Mouse (Mus musculus) telencephalon, adult 2 months (tissue): ENCODE results near the gene Rbm38.

ENCODE experiments used
- DNase-seq: peaks from one replicate; pipeline ENCODE4 v3.0.0-alpha.2; 2011; ENCODE audit warnings: low read depth, low spot score

Gene Rbm38

GRCm38 (mm10) chr2:173058263-173058662 is 38.0 kb downstream of the Rbm38 start:
- DNase-seq = no peak

GRCm38 (mm10) chr2:173060450-173060849 is 40.2 kb downstream of the Rbm38 start:
- DNase-seq = no peak

- peak; percentile 4 for DNase-seq
These were observed 41.4 kb downstream of the Rbm38 start for GRCm38 (mm10) chr2:173061443-173062351.

- no peak for DNase-seq
These were observed 42.9 kb downstream of the Rbm38 start for GRCm38 (mm10) chr2:173063219-173063618.

GRCm38 (mm10) chr2:173064864-173065263 is 44.6 kb downstream of the Rbm38 start:
- DNase-seq = no peak

GRCm38 (mm10) chr2:173072948-173073347 is 52.6 kb downstream of the Rbm38 start:
- no peak for DNase-seq

GRCm38 (mm10) chr2:173073666-173074065 is 53.4 kb downstream of the Rbm38 start:
- no peak for DNase-seq

GRCm38 (mm10) chr2:173076921-173077320 is 56.6 kb downstream of the Rbm38 start:
- DNase-seq = no peak

- no peak for DNase-seq
These were observed 59.7 kb downstream of the Rbm38 start for GRCm38 (mm10) chr2:173079766-173080549.

GRCm38 (mm10) chr2:173080785-173081241 is 60.5 kb downstream of the Rbm38 start:
- peak; percentile 17 for DNase-seq

GRCm38 (mm10) chr2:173082706-173083105 is 62.4 kb downstream of the Rbm38 start:
- no peak for DNase-seq

- DNase-seq = no peak
These were observed 62.8 kb downstream of the Rbm38 start for GRCm38 (mm10) chr2:173083106-173083505.

GRCm38 (mm10) chr2:173083712-173084475 is 63.6 kb downstream of the Rbm38 start:
- no peak for DNase-seq
